Mouse (Mus musculus) gastrocnemius, postnatal 14 days (tissue): Measurements from ENCODE around the gene Sort1. TPM values are rescaled to one million over a fixed set of nuclear protein-coding genes. Genes with fewer than 3 reads are reported as not detected.
"Not testable (repeated sequence)": the region's sequence is repeated elsewhere in the genome, so short reads cannot be mapped to it uniquely, and the experiment has no call there.

Experiments
- DNase-seq: peaks from one replicate; pipeline ENCODE4 v3.0.0; 2021; ENCODE audit warnings: mixed read lengths
- intact Hi-C: fragments of 180-260 bp; cut with DNase I; formaldehyde crosslinking; loops from one replicate; pipeline ENCODE4 v1.15.1; 2025; ENCODE audit warnings: low total_unique reads
- long read RNA-seq, 2 experiments: library from polyadenylated mRNA; stranded (forward); transcript quantifications; one replicate each; pipeline ENCODE4 v2.0.0; 2021
- total RNA-seq, 2 experiments: library from RNA; stranded (reverse); gene quantifications; 2 replicates each; pipeline ENCODE4 v1.2.3; 2021

Sort1 gene
- 10 to 100 TPM; 44.5 to 44.6 TPM for total RNA-seq
- long read RNA-seq, experiment 1, full-length matches to known transcripts = 7 of 26 reads
- long read RNA-seq, experiment 1, partial matches to known transcripts = 2 of 26 reads
- long read RNA-seq, experiment 1, other reads (novel, unspliced or antisense) = 17 of 26 reads
- long read RNA-seq, experiment 2, full-length matches to known transcripts = 9 of 27 reads
- long read RNA-seq, experiment 2, partial matches to known transcripts = 4 of 27 reads
- long read RNA-seq, experiment 2, other reads (novel, unspliced or antisense) = 14 of 27 reads

- peak; percentile 85 for DNase-seq
- intact Hi-C loops = loop anchor here (5.0 kb wide), 2 partner anchors 38 to 103 kb away; no protein-coding TSS in a partner anchor
These were observed at the start of gene Sort1 for GRCm38 (mm10) chr3:108283781-108284601. Gene Sort1 (plus strand): TSS chr3:108284082.

GRCm38 (mm10) chr3:108237474-108238102 lies 46.3 kb upstream of the Sort1 start:
- DNase-seq, intact Hi-C loops: not testable (repeated sequence)

- DNase-seq = no peak
- intact Hi-C loops = no loop called here
These were observed 42.5 kb upstream of the Sort1 start for GRCm38 (mm10) chr3:108241243-108241839.

GRCm38 (mm10) chr3:108246857-108247256 lies 37.0 kb upstream of the Sort1 start:
- no peak for DNase-seq
- intact Hi-C loops = no loop called here

- intact Hi-C loops = no loop called here
These were observed 26.9 kb upstream of the Sort1 start, which contains the start of gene Psma5 for GRCm38 (mm10) chr3:108256719-108257637. Gene Psma5 (plus strand): TSS chr3:108256926.

GRCm38 (mm10) chr3:108257831-108258500 lies 25.9 kb upstream of the Sort1 start:
- intact Hi-C loops = no loop called here
- no peak for DNase-seq

More at GRCm38 (mm10) chr3:108256719-108257637, 26.9 kb upstream of the Sort1 start, which contains the start of gene Psma5:
- peak; percentile 94 for DNase-seq

GRCm38 (mm10) chr3:108259319-108259718 lies 24.6 kb upstream of the Sort1 start:
- no peak for DNase-seq
- intact Hi-C loops = no loop called here

GRCm38 (mm10) chr3:108279495-108279894 lies 4.4 kb upstream of the Sort1 start:
- intact Hi-C loops = not testable (repeated sequence)
- peak; percentile 29 for DNase-seq

- intact Hi-C loops = loop anchor here (5.0 kb wide), 2 partner anchors 40 to 105 kb away; no protein-coding TSS in a partner anchor
- DNase-seq = no peak
These were observed 1.3 kb upstream of the Sort1 start for GRCm38 (mm10) chr3:108282401-108283240.

GRCm38 (mm10) chr3:108283241-108283561 lies 681 bp upstream of the Sort1 start:
- intact Hi-C loops = loop anchor here (5.0 kb wide), 2 partner anchors 39 to 104 kb away; no protein-coding TSS in a partner anchor
- DNase-seq = no peak

- intact Hi-C loops = no loop called here
- DNase-seq = no peak
These were observed 1.3 kb downstream of the Sort1 start for GRCm38 (mm10) chr3:108285078-108285711.

- intact Hi-C loops = no loop called here
- DNase-seq = no peak
These were observed 3.0 kb downstream of the Sort1 start for GRCm38 (mm10) chr3:108286671-108287439.

GRCm38 (mm10) chr3:108287811-108288805 lies 4.2 kb downstream of the Sort1 start:
- no peak for DNase-seq
- intact Hi-C loops = no loop called here

GRCm38 (mm10) chr3:108289311-108290130 lies 5.6 kb downstream of the Sort1 start:
- DNase-seq = no peak
- intact Hi-C loops = no loop called here
